Mouse (Mus musculus) cerebellum, postnatal 4 days (tissue): ENCODE data around the gene Gclm.

Experiments used
- DNase-seq, 2 experiments: peaks; one replicate each; pipeline ENCODE4 v3.0.0; 2022; ENCODE audit warnings: low spot score in 2 of 2, mixed read lengths in 1 of 2

Gene Gclm

GRCm38 (mm10) chr3:122292300-122293222, 47.2 kb downstream of the Gclm start:
- peak; percentile 82 to 93 for DNase-seq

GRCm38 (mm10) chr3:122293223-122293953, 48.0 kb downstream of the Gclm start:
- DNase-seq: peak in 1 of 2 experiments; percentile 60

- DNase-seq: peak; percentile 82 to 90
These were observed 48.8 kb downstream of the Gclm start, which contains the start of gene Bcar3 for GRCm38 (mm10) chr3:122293954-122294850. TSS of gene Bcar3 (plus strand) at chr3:122294136.

DNA sequence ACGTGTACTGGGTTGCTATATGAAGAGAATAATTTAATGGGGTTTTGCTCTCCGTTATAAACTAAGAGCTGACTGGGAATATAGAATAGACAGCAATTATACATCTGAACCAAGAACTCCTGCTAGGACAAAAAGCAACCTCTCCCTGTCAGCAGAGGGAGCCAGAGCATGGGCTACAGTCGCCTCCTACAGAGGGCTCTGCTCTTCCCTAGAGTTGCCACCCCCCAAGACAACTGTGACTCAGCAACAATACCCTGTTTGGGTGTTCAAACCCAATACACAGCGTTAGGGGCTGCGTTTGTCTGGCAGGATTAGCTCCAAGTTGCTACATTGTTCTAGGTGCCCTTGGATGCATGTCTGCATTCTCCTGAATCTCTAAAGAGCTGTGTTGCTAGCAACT, 50.2 kb downstream of the Gclm start:
- DNase-seq: peak in 1 of 2 experiments; percentile 36

GRCm38 (mm10) chr3:122296979-122297378, 51.6 kb downstream of the Gclm start:
- no peak for DNase-seq

GRCm38 (mm10) chr3:122300983-122301919, 55.9 kb downstream of the Gclm start:
- no peak for DNase-seq

- DNase-seq: no peak
These were observed 59.2 kb downstream of the Gclm start for GRCm38 (mm10) chr3:122304560-122304959.

DNA sequence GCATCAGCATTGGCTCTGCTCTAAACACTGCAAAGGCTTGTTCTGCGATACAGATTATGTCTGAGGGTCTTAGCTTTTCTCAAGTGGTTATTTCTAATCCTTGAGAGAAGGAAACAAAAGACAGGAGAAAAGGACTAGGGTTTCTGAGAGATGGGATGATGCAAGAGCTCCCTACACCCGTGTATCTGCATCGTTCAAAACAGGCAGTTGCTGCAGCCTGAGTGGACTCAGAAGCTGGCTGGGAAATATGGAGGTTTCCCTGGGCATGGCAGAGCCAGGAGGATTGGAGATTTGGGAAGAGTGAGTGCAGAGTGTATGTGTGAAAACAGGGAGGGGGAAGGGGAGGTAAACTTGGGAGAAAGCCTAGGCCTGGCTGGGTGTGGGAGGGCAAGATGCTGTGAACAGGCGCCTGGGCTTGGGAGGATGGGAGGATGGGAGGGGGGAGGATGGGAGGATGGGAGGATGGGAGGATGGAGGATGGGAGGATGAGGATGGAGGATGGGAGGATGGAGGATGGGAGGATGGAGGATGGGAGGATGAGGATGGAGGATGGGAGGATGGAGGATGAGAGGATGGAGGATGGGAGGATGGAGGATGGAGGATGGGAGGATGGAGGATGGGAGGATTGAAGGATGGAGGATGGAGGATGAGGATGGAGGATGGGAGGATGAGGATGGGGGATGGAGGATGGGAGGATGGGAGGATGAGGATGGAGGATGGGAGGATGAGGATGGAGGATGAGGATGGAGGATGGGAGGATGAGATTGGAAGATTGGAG, 62.7 kb downstream of the Gclm start:
- DNase-seq: no peak

GRCm38 (mm10) chr3:122308981-122309380, 63.6 kb downstream of the Gclm start:
- DNase-seq: no peak

DNA sequence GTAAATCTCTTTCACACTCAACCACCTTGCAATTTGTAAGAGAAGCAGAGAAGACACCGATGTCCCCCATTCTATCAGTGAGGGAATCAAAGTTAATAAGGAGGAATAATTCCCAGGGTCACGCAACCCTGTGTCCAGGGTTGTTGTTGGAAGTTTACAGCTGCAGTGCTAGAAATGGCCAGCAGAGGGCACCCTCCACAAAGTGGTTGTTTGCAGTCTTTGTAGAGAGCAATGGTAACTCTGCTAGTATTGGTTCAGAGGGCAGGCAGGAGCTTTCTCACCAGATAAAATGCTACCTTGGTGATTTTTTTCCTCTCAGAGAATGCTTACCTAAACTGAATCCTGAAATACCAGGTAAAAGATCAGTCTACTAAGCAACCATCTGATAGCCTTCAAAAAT, 66.7 kb downstream of the Gclm start:
- DNase-seq: peak; percentile 82 to 90

DNA sequence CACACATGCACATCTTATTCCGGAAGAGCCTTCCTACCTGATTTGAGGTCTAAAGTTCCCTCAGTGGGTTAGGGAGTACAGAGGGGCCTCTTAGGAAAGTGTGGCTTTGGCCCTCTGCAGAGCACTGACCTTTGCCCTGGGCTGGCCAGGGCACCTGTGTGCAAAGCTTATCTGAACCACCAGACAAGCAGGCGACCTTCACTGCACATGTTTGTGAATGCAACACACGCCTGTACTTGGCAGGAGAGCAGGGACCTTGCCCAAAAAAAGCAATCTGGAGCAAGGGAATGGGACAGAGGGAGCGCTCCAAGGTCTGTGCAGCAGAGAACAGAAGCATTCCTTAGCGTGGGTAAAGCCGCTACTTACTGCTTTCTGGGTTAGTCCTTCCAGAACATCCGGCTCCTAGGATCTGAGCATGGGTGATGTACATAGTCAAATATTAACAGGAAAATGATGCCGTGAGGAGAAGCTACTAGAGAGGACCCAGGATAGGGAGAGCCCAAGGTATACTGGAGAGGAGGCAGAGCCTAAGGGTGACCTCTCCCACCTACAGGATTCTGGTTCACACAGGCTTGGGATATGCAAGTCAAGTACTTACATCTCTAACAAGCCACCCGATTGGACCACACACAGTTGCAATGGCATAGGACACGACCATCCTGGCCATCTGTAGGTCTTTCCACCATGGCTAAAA, 67.7 kb downstream of the Gclm start:
- no peak for DNase-seq

DNA sequence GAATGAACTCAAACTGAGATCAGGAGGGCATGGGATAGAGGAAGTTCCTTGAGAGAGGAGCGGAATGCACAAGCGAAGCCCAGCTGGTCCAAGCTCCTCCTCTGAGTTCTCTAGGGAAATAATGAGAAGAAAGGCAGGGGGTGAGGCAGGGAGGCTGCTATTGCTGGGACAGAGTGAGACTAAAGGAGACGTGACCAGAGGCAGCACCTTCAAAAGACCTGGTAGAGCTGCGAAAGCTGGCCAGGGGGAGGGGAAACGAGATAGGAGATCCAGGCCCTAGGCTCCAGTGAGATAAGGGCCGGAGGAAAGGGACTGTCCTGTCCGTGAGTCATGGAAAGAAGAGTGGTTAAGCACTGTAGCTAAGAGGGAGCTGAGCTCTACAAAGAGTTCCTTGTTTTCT, 68.6 kb downstream of the Gclm start:
- DNase-seq: no peak

GRCm38 (mm10) chr3:122316621-122317020, 71.3 kb downstream of the Gclm start:
- no peak for DNase-seq

- DNase-seq: no peak
These were observed 72.0 kb downstream of the Gclm start for GRCm38 (mm10) chr3:122317339-122317738.
